Comparison of ENCODE assay signal across 1 mouse cellular context in the genomic region with DNA sequence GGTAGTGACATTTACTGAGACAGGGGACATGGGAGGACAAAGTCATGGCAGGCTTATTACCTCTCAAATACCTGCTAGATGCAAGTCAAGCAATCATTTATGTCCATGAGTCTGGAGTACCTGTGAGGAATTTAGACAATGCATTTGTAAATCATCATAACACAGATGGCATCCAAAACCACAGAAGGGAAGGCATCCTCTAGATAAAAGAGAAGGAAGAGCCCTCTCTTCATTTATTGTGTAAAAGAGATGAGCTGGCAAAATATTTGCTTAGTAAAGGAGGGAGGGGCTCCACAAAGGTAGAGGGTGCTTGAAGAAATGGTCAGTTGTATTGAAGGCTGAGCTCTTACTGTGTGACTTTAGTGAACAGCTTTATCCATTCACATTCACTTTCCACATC.
TF ChIP-seq lines count a peak whose summit lies in the region.

No protein-coding gene starts in this region.

TF ChIP-seq in MEL, 35 proteins besides CTCF, POLR2A, EP300 and RAD21 (continued from another document):
- TF ChIP-seq GABPA (IDR thresholded peaks at IDR 0.05; ENCODE audit: low read depth, low read length), result no peak
- no peak for TF ChIP-seq MAX (IDR thresholded peaks at IDR 0.05; ENCODE audit: low read length)
- no peak for TF ChIP-seq JUND (IDR thresholded peaks at IDR 0.05; ENCODE audit: low read depth, low read length)
- TF ChIP-seq ELF1 (IDR thresholded peaks at IDR 0.05; ENCODE audit: low read depth, low read length), result no peak
- peak; percentile 53 for TF ChIP-seq TCF12 (IDR thresholded peaks at IDR 0.05; ENCODE audit: low read depth, low read length)
- no peak for TF ChIP-seq CHD1 (IDR thresholded peaks at IDR 0.05; ENCODE audit: low read depth, low read length)
- no peak for TF ChIP-seq USF2 (IDR thresholded peaks at IDR 0.05; ENCODE audit: borderline replicate concordance in 1 of 2, insufficient read depth in 1 of 2, low read depth in 1 of 2, low read length in 2 of 2)
- TF ChIP-seq GATA1 (IDR thresholded peaks at IDR 0.05; ENCODE audit: low read depth, low read length), result peak; percentile 65
- no peak for TF ChIP-seq MAZ (IDR thresholded peaks at IDR 0.05; ENCODE audit: low read depth, low read length)
- TF ChIP-seq NELFE (IDR thresholded peaks at IDR 0.05; ENCODE audit: low read depth, low read length), result no peak
